Mouse (Mus musculus): ENCODE data around the gene Tmem121b. TPM values are rescaled to one million over a fixed set of nuclear protein-coding genes. Genes with fewer than 3 reads are reported as not detected.

The Tmem121b gene
- polyA plus RNA-seq (2021; fragmentation: Nextera tagmentation) = 3.8 and 7.1 TPM in 2 replicates
- long read RNA-seq, experiment 1, full-length matches to known transcripts = 26 of 26 reads
- long read RNA-seq, experiment 1, partial matches to known transcripts = 0 of 26 reads
- long read RNA-seq, experiment 1, other reads (novel, unspliced or antisense) = 0 of 26 reads
- long read RNA-seq, experiment 2, full-length matches to known transcripts = 10 of 10 reads
- long read RNA-seq, experiment 2, partial matches to known transcripts = 0 of 10 reads
- long read RNA-seq, experiment 2, other reads (novel, unspliced or antisense) = 0 of 10 reads

GRCm38 (mm10) chr6:120493374-120494181 is at the start of gene Tmem121b:
Tmem121b (minus strand) TSS chr6:120493807.

GRCm38 (mm10) chr6:120531020-120531965 is 37.7 kb upstream of the Tmem121b start, which contains the start of gene Hdhd5:
Hdhd5 (minus strand) TSS chr6:120531319.

GRCm38 (mm10) chr6:120463086-120463871 is 30.3 kb downstream of the Tmem121b start, which contains the start of gene Il17ra:
Il17ra (plus strand) TSS chr6:120463247.

Other genes starting within 250 kb of the Tmem121b start
- gene D330020A13Rik, start 199.4 kb downstream of the Tmem121b start, polyA plus RNA-seq (2021; fragmentation: Nextera tagmentation) = 0.14 TPM in 1 of 2 replicates, not detected in the other
- gene B4galnt3, start 199.2 kb downstream of the Tmem121b start, polyA plus RNA-seq (2021; fragmentation: Nextera tagmentation) = 0.11 and 0.26 TPM in 2 replicates
- gene Kdm5a, start 129.7 kb downstream of the Tmem121b start, polyA plus RNA-seq (2021; fragmentation: Nextera tagmentation) = 11.0 and 12.1 TPM in 2 replicates
- gene Ccdc77, start 129.4 kb downstream of the Tmem121b start, polyA plus RNA-seq (2021; fragmentation: Nextera tagmentation) = 3.7 and 4.2 TPM in 2 replicates
- gene Il17ra, start 30.6 kb downstream of the Tmem121b start, polyA plus RNA-seq (2021; fragmentation: Nextera tagmentation) = 8.0 and 11.2 TPM in 2 replicates
- 8.2 and 11.2 TPM in 2 replicates for gene Hdhd5, start 37.5 kb upstream of the Tmem121b start, polyA plus RNA-seq (2021; fragmentation: Nextera tagmentation)
- gene Cecr2, start 172.6 kb upstream of the Tmem121b start, polyA plus RNA-seq (2021; fragmentation: Nextera tagmentation) = 0.44 and 1.4 TPM in 2 replicates

Measured in left cerebral cortex, adult 6 months (tissue).